Mouse (Mus musculus) stomach, postnatal 0 days (tissue): ENCODE data around the gene Gbx2. TPM values are rescaled to one million over a fixed set of nuclear protein-coding genes. Genes with fewer than 3 reads are reported as not detected.
A peak's percentile ranks its signal among the peaks of the same experiment; 100 is the strongest.

Experiments used
- ATAC-seq: fragments of 200-750 bp; cut with Nextera tagmentation; 2 replicates; pipeline ENCODE4 v1.8.0; 2017; ENCODE audit not compliant: low FRiP score, low TSS enrichment
- DNase-seq: peaks from one replicate; pipeline ENCODE4 v3.0.0-alpha.2; 2016; ENCODE audit warnings: low spot score
- H3K27ac ChIP-seq: fragments of 300-500 bp; sonication (generic); replicated peaks from 2 replicates; pipeline ENCODE4 v1.5.1; 2014; ENCODE audit warnings: mild to moderate bottlenecking, control low read depth
- H3K27me3 ChIP-seq: fragments of 300-500 bp; sonication (generic); 2 replicates; pipeline ENCODE4 v1.6.1; 2014; ENCODE audit warnings: low read length; ENCODE audit not compliant: control insufficient read depth, insufficient read depth
- H3K36me3 ChIP-seq: fragments of 300-500 bp; sonication (generic); 2 replicates; pipeline ENCODE4 v1.6.1; 2014; ENCODE audit warnings: low read length, mixed read lengths; ENCODE audit not compliant: control insufficient read depth, insufficient read depth
- H3K4me1 ChIP-seq: fragments of 300-500 bp; sonication (generic); replicated peaks from 2 replicates; pipeline ENCODE4 v1.6.1; 2014; ENCODE audit warnings: antibody characterized with exemption; ENCODE audit not compliant: control insufficient read depth, insufficient read depth
- H3K4me2 ChIP-seq: fragments of 300-500 bp; sonication (generic); replicated peaks from 2 replicates; pipeline ENCODE4 v1.6.1; 2014; ENCODE audit warnings: low read depth, mild to moderate bottlenecking, control low read depth, moderate library complexity
- H3K4me3 ChIP-seq: fragments of 300-500 bp; sonication (generic); 2 replicates; pipeline ENCODE4 v1.5.1; 2014; ENCODE audit warnings: low read depth, low read length, control low read depth
- H3K9ac ChIP-seq: fragments of 300-500 bp; sonication (generic); 2 replicates; pipeline ENCODE4 v1.6.1; 2014; ENCODE audit warnings: mild to moderate bottlenecking, low read length, control low read depth, mixed read lengths
- H3K9me3 ChIP-seq: fragments of 300-500 bp; sonication (generic); 2 replicates; pipeline ENCODE4 v1.6.1; 2016; ENCODE audit warnings: low read length; ENCODE audit not compliant: control insufficient read depth
- CTCF ChIP-seq: IDR thresholded peaks from 2 replicates; pipeline ENCODE4 v1.5.1; 2016; ENCODE audit warnings: antibody characterized with exemption, low read depth, mild to moderate bottlenecking, moderate library complexity
- EP300 ChIP-seq: optimal IDR thresholded peaks from 2 replicates; pipeline ENCODE3; 2016; ENCODE audit warnings: antibody characterized with exemption
- WGBS: fragments of 180-500 bp; shearing (Covaris S2); extraction: QIAGEN DNeasy Blood & Tissue Kit; methylation state at CpG from one replicate; pipeline ENCODE4 v1.1.7; 2014; 5-methylcytosine and 5-hydroxymethylcytosine counted together
- polyA plus RNA-seq: library from polyadenylated mRNA; unstranded; fragments of >200 nt; fragmentation: Nextera tagmentation; extraction: Ambion mirVana; gene quantifications from 2 replicates; pipeline ENCODE4 v1.2.1, GENCODE M21; 2015

Gbx2 gene
- polyA plus RNA-seq, 1 experiment from 2014 or later, result not detected

GRCm38 (mm10) chr1:89929181-89929580 lies 1.8 kb downstream of the Gbx2 start:
- Histone ChIP-seq H3K9me3 (no peaks in the 10 kb centered on the region), H3K9ac (no peak overlapping the region), H3K27ac (no peak overlapping the region), H3K27me3 (peaks cover 42% of the 10 kb centered on the region), H3K4me1 (no peaks in the 10 kb centered on the region; the same call in 1 of the 2 replicates), H3K4me2 (0 out of 2 replicates have a peak overlapping the region, but pooled peaks have one; percentile 8), H3K36me3 (no peaks in the 10 kb centered on the region), H3K4me3 (peak overlapping the region; percentile 3; the same call in 1 of the 2 replicates)
- no peak for ATAC-seq
- TF ChIP-seq CTCF (no peak), EP300 (no peak)
- 14% methylated on average over 6 of the region's 6 CpGs for WGBS
- DNase-seq, result no peak

GRCm38 (mm10) chr1:89928676-89929075 lies 2.3 kb downstream of the Gbx2 start:
- Histone ChIP-seq H3K4me3 (peak overlapping the region; percentile 3; the same call in 1 of the 2 replicates), H3K27ac (no peak overlapping the region), H3K9ac (no peak overlapping the region), H3K9me3 (no peaks in the 10 kb centered on the region), H3K36me3 (no peaks in the 10 kb centered on the region), H3K4me2 (0 out of 2 replicates have a peak overlapping the region, but pooled peaks have one; percentile 8), H3K27me3 (peaks cover 46% of the 10 kb centered on the region), H3K4me1 (no peaks in the 10 kb centered on the region; the same call in 1 of the 2 replicates)
- DNase-seq, result no peak
- TF ChIP-seq EP300 (no peak), CTCF (no peak)
- WGBS, result 16% methylated on average over 25 of the region's 25 CpGs
- no peak for ATAC-seq

- Histone ChIP-seq H3K9ac (no peak overlapping the region), H3K9me3 (no peaks in the 10 kb centered on the region), H3K27me3 (peaks cover 45% of the 10 kb centered on the region), H3K4me3 (peak overlapping the region; percentile 31), H3K27ac (no peak overlapping the region), H3K4me2 (peak overlapping the region; percentile 49), H3K36me3 (no peaks in the 10 kb centered on the region), H3K4me1 (no peaks in the 10 kb centered on the region; the same call in 1 of the 2 replicates)
- TF ChIP-seq CTCF (no peak), EP300 (no peak)
- DNase-seq (no peak), ATAC-seq (no peak)
- WGBS, result 3% methylated on average over 36 of the region's 36 CpGs
Observed at GRCm38 (mm10) chr1:89927061-89927661, 3.8 kb downstream of the Gbx2 start.

- Histone ChIP-seq H3K36me3 (no peaks in the 10 kb centered on the region), H3K4me3 (peak overlapping the region; percentile 31; the same call in 1 of the 2 replicates), H3K9ac (no peak overlapping the region), H3K4me2 (peak overlapping the region; percentile 49), H3K4me1 (no peaks in the 10 kb centered on the region; the same call in 1 of the 2 replicates), H3K9me3 (no peaks in the 10 kb centered on the region), H3K27ac (no peak overlapping the region), H3K27me3 (peaks cover 44% of the 10 kb centered on the region)
- ATAC-seq, result no peak
- TF ChIP-seq CTCF (no peak), EP300 (no peak)
- WGBS, result 26% methylated on average over 9 of the region's 9 CpGs
- DNase-seq, result no peak
Observed at GRCm38 (mm10) chr1:89926583-89927060, 4.4 kb downstream of the Gbx2 start.

- Histone ChIP-seq H3K27ac (no peak overlapping the region), H3K4me1 (no peaks in the 10 kb centered on the region; the same call in 1 of the 2 replicates), H3K36me3 (no peaks in the 10 kb centered on the region), H3K9me3 (no peaks in the 10 kb centered on the region), H3K27me3 (peaks cover 37% of the 10 kb centered on the region), H3K4me3 (no peak overlapping the region), H3K4me2 (no peak overlapping the region), H3K9ac (no peak overlapping the region)
- TF ChIP-seq EP300, result no peak
- no peak for TF ChIP-seq CTCF
- 46% methylated on average over 12 of the region's 12 CpGs for WGBS
- no peak for ATAC-seq
- no peak for DNase-seq
Observed at GRCm38 (mm10) chr1:89925501-89926190, 5.3 kb downstream of the Gbx2 start.

GRCm38 (mm10) chr1:89923642-89924020 lies 7.3 kb downstream of the Gbx2 start:
- DNase-seq (no peak), ATAC-seq (no peak)
- H3K27ac ChIP-seq, result no peak overlapping the region
- no peak overlapping the region for H3K4me3 ChIP-seq
- H3K4me1 ChIP-seq, result no peaks in the 10 kb centered on the region
- peaks cover 33% of the 10 kb centered on the region for H3K27me3 ChIP-seq
- no peaks in the 10 kb centered on the region for H3K9me3 ChIP-seq
- 0 out of 2 replicates have a peak overlapping the region, but pooled peaks have one; percentile 1 for H3K4me2 ChIP-seq
- WGBS, result 11% methylated on average over 14 of the region's 14 CpGs
- TF ChIP-seq EP300, result no peak
- TF ChIP-seq CTCF, result no peak
- no peaks in the 10 kb centered on the region for H3K36me3 ChIP-seq
- no peak overlapping the region for H3K9ac ChIP-seq
